Mouse (Mus musculus) 416B (cell line): ENCODE measurements at regions not wholly inside any gene's neighbourhood (a gene's known extent, or its start where the extent isn't known, plus 50 kb on each side); places are given as distances from the start of the nearest gene placed in this dataset.
"Not testable (repeated sequence)": the region's sequence is repeated elsewhere in the genome, so short reads cannot be mapped to it uniquely, and the experiment has no call there.

Source experiments
- DNase-seq: peaks from one replicate; pipeline ENCODE4 v3.0.0; 2011; ENCODE audit warnings: low read depth

DNA sequence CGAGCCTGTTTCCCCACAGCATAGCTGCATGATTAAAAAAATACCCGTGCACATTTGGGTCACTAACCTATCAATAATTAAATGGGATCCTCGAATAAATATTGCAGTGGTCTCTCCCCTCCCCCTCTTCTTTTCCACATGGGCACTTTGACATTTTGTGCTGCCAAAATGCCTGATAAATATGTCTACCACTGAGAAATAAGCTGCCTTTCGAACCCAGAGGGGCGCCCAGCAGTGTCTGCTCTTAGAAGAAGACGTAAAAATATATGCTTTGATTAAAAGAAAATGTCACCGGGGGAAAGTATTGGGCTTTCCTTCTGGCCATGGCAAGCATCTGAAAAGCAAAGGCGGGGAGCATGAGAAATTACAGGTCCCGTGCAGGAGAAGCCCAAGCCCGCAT lies 152.6 kb upstream of the Frmd4a start:
- no peak for DNase-seq

DNA sequence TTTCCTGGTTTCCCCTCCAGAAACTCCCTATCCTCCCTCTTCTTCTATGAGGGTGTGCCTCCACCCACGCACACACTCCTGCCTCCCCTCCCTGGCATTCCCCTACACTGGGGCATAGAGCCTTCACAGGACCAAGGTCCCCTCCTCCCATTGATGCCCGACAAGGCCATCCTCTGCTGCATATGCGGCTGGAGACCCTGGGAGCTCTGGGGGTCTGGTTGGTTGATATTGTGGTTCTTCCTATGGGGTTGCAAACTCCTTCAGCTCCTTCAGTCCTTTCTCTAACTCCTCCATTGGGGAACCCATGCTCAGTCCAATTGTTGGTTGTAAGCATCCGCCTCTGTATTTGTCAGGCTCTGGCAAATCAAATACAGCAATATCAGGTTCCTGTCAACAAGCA lies 150.8 kb upstream of the Frmd4a start:
- not testable (repeated sequence) for DNase-seq

DNA sequence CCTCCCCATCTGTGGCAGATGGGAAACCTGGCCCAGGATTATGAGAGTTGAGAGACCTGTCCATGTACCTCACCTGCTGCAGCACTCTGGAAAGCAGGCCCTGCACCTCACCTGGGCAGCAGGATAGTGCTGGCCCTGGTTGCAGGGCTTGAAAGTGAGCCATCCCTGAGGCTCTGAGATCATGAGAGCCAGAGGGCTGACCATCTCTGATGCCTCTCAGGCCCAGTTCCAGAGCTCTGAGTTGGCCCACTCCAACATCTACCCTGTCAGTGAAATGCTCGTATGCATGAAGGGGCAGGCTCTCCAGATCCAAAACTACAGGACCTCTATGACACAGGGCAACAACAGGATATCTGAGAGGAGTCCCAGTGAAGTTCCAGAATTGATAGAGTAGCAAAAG lies 147.8 kb upstream of the Frmd4a start:
- DNase-seq, result no peak

DNA sequence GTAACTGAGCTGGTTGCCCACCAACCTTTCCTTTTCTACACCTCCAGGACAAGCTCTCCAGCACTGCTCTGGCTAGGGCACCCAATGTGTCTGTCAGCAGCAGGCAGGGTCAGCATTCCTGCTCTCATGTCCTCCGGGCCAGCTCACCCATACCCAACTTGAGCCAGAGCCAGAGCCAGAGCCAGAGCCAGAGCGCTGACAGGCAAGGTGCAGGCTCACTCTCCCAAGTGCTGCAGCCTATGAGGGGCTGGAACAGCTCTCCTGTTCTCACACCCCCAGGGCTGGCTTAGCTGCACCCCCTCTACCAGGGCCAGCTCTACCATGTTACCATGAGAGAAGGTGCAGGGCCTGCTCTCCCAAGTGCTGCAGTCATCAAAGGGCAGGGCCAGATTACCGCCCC lies 145.8 kb upstream of the Frmd4a start:
- no peak for DNase-seq

DNA sequence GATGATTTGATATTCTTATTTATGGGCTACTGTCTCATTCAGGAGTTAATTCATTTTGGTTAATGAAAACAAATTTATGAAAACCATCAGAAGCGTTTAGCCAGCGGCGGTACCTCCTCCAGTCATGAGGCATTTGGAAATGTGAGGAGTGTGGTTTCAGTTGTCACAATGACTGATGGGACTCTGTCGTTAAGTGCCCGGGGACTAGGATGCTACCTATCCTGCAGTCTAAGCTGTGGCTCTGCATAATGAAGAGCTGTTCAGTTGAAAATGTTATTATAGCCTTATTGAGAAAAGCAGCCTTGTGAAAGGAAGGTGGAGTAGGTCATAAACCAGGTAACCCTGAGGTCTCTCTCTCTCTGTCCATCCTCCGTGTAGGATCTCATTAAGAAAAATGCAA lies 130.5 kb upstream of the Frmd4a start:
- DNase-seq, result no peak

DNA sequence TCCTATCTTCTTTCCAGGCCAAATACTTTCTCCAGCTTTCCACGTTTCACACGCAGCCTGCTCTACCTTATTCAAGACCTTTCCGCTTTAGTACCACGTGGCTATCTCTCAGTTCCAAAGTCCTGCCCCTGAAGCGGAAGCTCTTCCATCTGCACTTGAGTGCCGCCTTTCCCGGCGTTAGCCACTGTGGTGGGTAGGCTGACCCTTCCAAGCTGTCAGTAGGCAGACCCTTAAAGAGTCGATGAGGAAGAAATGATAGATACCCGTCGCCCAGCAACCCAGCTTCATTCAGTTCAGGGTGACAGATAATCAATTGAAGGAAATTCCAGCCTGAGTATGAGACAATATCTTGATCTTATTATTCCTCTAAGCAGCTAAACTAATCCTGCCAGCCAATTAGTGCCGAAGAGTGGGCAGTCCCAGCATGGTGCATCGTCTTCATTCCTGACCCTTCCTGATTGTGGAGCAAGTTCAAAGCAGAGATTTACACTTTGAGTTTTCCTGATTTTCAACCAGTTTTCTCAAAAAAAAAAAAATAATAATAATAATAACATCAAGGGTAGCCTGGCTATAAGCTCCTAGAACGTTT lies 129.6 kb upstream of the Frmd4a start:
- no peak for DNase-seq

DNA sequence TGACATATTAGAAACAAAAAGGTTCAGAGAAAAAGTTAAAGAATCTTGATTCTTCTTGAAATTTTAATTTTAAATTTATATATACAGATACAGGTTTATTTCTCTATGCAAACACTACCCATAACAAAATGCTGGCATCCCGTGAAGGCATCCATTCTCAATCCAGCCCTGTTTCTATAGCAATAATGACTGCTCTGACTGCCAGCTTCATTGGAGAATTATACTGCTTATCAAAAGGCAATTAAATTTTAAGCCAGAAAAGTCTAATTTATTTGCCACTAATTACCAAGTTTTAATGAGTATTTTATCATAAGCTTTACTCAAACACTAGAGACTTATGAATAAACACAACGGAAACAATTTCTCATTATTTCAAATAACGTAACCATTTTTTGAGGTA lies 128.1 kb upstream of the Frmd4a start:
- no peak for DNase-seq

DNA sequence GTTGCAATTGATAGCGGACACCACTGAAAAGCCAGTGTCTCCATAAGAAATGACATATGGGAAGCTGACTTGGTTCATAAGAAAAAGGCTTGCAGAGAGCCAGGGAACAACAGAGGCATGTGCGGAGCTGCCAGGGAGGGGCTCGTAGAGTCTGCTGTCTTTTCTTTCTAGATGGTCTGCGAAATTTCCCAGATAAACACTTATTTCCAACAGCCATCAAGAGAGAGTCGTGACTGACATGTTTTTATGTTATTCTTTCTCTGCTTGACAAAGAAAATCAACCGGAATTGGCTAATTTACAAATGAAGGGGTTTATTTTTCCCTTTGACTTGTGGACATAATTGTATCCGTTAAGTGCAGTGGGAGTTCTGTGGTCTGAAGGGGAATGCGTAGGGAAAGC lies 127.1 kb upstream of the Frmd4a start:
- no peak for DNase-seq

DNA sequence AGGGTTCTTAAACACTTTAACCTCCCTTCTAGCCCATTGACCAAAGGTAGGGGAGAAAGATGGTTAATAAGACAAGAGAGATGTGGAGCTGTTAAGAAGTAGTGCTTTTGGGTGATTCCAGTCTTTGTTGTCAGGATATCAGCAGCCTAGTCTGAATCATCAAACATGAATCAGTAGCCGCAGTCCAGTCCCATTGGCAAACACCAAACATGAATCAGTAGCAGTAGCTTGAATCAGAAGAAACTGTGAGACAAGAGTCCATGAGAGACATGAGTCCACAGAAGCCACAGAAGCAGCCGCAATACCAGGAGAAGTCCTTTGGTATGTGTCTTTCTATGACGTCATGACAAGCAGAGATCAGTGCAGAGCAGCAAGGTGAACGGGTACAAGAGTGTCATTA lies 110.5 kb upstream of the Frmd4a start:
- DNase-seq, result no peak

DNA sequence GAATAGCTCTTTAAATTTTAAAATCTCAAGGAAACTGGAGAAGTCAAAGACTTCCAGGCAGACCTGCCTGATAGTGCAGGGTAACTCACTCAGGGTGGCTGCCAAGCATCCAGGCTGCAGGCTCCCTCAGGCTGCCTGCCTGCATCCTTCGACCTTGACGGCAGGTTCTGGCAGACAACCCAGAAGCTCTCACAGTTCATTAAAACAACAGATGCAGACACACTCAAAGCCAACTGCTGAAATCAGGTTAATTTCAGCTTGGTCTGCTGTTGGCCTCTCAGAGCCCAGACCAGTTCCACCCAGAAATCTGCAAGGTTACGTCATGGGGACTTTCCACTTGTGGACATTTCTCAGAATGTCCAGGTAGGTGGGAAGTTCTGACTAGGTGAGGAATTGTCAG lies 109.3 kb upstream of the Frmd4a start:
- no peak for DNase-seq

DNA sequence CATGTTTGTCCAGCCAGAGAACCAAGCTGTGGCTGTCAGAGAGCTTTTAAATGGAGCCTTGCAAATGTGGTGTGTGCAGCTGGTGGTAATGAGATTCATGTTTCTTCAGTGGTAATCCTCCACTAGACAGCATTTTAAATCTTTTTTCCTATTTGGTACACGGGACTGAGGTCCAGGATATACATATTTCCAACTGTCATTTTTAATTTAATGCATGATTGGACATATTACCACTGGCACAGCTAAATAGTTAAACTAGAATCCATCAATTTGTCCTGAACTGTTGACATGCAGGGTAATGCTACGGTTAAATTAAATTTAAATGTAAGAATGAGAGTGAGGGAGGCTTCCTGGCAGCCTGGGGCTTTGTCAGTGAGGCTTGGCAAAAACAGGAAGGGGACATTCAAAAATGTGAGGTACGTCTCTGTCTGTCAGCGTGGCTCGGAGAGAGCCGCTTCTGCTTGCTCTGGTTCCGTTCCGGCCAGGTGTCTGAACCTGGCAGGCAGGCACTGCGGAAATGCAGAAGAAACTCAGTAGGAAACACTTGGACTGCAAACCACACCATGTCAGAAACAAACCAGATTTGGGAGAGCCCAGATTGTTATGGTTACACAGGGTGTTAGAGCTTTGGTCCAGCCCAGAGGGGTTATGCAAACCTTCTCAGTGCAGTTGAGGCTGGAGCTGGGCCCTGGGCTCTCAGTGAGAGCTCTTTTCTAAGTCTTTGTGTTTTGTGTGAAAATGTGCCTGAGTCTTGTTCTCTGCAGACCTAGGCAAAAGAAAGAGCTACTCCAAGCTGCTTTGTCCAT lies 107.2 kb upstream of the Frmd4a start:
- no peak for DNase-seq

DNA sequence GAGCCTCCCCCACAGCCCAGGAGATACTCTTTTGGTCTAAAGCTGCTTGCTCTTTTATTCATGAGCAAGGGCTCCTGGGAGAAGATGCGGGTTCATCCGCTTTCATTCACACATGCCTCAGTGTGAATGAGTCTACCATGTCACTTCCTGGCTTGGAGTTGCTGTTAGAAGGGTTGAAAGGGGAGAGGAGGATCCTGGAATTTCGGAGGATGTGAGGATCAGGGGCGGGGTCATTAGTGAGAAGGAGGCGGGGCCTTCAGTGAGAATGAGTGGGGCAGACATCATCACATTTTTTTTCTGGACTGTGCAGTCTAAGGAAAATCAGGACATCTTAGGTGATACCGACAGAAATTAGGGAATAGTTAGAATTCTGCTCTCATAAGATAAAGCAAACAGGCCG lies 102.4 kb upstream of the Frmd4a start:
- no peak for DNase-seq

DNA sequence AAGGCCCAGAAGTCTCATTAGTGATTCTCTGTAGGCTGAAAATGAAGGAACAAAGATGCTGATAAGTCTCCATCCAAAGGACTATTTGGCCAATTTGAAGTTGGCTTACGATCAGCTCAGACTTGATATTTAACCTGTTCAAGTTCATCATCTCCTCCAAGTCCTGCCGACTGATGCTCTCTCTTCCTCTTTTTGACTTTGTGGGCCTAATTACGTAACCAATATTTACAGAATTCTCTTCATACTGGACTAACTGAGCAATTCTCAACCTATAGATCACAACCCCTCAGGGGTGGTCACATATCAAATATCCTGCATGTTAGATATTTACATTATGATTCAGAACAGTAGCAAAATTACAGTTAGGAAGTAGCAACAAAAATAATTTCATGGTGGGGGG lies 101.2 kb upstream of the Frmd4a start:
- no peak for DNase-seq

DNA sequence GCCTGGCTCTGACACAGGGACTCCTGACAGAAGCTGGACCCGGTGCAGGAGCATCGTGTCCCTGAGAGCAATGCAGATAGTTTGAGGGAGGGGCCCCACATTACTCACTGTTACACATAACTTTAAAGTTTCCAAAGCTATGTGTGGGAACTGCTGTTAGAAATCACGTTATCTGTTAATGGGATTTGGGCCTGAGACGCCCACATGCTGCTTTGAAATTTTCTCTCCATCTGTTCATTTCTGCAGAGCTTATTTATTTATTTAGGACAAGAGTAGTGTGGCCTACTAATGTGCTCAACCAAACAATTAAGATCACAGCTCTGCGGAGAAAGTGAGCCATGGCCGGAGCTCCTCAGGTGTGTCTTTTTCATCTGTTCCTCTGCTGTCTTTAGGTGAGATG lies 99.4 kb upstream of the Frmd4a start:
- no peak for DNase-seq

DNA sequence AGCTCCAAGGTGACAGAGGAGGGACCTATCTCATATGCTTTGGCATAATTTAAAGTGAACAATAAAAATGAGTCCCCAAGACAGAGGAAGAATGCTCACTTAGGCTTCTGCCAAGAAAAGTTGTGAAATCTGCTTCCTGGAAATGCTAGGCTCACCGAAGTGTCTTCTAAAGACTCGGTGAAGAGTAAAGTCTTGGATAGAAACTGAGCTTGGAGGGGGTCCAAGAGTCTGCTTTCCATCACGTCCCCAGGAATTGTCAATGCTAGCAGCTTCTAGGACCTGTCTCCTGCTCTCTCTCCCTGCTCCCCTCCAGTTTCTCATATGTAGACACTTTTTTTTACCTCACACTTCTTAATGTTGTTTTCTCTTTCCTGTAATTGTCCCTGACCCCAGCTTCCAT lies 97.6 kb upstream of the Frmd4a start:
- no peak for DNase-seq

DNA sequence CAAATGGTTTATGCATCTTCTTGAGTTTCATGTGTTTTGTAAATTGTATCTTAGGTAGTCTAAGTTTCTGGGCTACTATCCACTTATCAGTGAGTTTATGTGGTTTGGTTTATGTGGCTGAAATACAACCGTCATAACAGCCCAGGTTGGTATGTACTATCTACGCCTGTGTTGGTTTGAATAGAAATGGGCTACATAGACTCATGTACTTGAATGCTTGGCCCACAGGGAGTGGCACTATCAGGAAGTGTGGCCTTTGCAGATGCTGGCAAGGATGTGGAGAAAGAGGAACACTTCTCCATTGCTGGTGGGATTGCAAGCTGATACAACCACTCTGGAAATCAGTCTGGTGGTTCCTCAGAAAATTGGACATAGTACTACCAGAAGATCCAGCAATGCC lies 96.4 kb upstream of the Frmd4a start:
- not testable (repeated sequence) for DNase-seq

DNA sequence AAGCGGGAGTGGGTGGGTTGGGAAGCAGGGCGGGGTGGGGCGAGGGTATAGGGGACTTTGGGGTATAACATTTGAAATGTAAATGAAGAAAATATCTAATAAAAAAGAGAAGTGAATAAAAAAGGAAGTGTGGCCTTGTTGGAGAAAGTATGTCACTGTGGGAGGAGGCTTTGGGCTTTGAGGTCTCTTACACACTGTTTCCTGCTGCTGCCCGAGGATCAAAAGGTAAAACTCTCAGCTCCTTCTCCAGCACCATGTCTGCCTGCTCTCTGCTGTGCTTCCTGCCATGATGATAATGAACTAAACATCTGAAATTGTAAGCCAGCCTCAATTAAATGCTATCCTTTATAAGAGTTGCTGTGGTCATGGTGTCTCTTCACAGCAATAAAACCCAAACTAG lies 94.8 kb upstream of the Frmd4a start:
- DNase-seq, result peak; percentile 3

DNA sequence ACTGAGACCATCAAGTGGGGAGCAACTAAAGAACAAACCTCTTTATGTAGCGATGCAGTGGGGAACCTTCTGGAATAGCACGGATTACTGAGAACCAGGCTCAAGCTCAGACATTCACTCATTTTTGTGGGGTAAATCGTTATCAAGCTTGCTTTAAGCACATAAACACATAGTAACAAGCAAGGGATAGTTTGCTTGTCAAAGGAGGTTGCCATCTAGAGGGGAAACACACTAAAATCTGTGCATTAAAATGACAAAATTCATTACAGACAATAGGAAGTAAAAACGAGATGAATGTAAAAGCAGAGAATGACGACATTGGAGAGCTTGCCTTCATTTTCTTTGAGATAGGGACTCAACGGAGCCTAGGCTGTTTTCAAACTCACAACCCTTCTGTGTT lies 92.8 kb upstream of the Frmd4a start:
- DNase-seq, result no peak

DNA sequence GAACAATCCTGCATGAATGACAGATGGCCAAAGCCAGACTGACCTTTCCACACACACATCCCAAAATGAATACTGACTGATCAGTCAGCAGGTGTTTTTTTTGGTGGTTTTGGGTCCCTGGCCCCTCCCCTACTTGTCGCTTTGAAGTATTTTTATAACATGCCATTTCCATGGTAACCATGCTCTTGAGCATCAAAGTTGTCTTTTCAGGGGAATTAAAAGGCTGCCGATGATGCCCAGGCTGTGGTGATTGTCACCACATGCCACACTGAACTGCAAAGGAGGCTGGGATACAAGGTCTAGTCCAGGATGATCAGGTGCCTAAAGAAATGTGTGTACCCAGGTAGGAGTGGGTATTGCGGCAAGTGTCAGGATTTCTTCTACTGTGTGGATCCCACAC lies 92.3 kb upstream of the Frmd4a start:
- DNase-seq, result no peak

DNA sequence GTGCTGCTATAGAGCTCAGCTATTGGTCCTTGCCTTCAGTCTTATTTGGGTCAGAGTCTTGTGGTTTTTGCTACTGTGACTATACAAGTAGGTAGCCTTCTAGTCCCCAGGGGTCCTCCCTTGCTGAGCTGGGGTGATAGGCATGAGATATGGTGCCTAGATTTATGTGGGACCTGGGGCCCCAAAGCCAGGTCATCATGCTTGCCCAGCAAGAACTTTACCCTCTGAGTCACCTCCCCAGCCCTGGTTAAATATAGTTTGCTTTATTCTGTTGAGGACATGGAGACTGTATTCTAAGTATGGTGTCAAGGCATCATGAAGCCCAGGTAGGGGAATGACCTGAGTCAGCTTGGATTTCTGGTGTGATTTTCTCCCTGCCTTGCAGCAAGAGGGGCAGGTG lies 91.4 kb upstream of the Frmd4a start:
- no peak for DNase-seq

DNA sequence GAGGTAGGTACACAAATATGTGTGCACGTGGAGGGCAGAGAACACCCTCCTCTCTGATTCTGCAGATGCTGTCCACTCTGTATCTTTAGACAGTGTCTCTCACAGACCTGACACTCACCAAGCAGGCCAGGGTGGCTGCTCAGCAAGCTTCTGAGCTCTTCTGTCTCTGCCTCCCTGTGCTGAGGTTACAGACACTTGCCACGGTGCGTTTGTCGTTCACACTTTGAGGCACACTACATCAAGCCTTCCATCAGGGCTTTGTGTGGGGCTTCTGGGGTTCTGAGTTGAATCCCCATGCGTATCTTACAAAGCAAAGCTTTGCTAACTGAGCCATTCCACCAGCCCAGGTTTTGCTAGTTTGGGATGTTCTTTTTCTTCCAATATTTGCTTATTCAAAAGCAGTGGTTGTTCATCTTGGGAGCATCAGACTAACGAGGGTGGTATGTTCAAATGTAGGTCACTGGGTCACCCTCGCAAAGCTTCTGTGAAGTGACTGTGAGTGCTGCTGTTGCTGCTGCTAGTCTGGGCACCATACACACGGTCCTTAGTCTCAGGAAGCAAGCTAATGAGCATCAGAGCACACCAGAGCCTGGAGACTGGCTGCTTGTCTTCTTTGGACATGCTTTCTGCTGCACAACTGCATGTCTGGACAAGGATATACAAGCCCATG lies 90.2 kb upstream of the Frmd4a start:
- DNase-seq, result no peak

DNA sequence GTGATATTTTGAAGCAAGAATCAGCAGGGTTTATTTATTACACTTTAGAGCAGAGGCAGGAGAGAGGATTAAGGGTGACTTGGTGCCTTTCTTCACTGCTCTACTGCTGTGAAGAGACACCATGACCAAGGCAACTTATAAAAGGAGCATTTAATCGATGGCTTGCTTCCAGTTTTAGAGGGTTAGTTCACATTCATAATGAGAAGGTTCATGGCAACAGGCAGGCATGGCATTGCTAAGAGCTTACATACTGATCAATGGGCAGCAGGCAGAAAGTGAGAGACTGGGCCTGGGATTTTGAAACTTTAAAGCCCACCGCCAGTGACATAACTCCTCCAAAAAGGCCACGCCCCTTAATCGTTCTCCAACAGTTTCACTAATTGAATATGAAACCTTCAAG lies 89.7 kb upstream of the Frmd4a start:
- DNase-seq, result no peak

DNA sequence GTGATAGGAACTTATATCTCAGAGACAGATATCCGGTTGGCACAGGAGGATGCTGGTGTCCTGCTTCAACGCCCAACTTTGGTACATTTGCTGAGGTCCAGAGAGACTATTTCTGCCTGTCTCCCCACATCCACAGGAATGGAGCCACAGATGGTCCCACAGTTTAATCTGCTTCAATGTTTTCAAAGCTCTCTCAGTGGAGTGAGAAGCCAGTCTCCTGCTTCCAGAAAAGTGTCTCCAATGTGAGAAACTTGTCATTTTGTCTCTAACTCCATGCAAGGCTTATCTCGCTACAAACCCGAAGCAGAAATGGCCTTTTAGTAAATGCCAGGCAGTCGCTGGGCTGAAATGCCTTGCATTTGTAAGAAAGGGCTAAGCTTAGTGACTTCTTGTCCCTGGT lies 86.9 kb upstream of the Frmd4a start:
- DNase-seq, result no peak

DNA sequence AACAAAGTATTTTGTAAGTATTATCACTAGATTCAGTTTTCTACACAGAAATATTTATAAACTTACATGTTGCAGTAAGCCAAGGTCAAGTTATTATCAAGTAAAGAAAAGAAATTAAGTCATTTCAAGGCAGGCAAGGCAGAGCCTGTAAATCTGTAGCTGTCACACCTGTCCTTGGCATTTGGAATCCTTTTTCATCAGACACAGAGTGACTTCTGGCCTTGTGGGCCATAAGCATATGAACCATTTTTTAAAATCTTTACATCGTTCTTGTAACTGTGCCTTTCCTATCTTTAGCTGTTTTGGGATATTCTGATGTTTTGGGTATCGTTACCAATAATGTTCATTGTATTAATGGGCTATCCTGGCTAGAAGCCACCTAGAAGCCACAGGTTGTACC lies 76.7 kb upstream of the Frmd4a start:
- DNase-seq, result no peak
